Mouse (Mus musculus): ENCODE data around the gene Ttll4. TPM values are rescaled to one million over a fixed set of nuclear protein-coding genes. Genes with fewer than 3 reads are reported as not detected.

The Ttll4 gene
- polyA plus RNA-seq, 1 experiment from 2014 or later, result 16.1 TPM

- 89% methylated on average over 1 of the region's 1 CpGs for WGBS
- peaks cover 40% of the 10 kb centered on the region for H3K36me3 ChIP-seq
Observed at GRCm38 (mm10) chr1:74677843-74678242, 16.3 kb downstream of the Ttll4 start.

GRCm38 (mm10) chr1:74687131-74687530 lies 25.6 kb downstream of the Ttll4 start:
- WGBS, result 86% methylated on average over 7 of the region's 7 CpGs
- Histone ChIP-seq H3K4me3 (no peak overlapping the region), H3K4me1 (no peaks in the 10 kb centered on the region), H3K9ac (replicated peaks) (no peak overlapping the region), H3K27ac (replicated peaks) (no peak overlapping the region), H3K4me2 (replicated peaks) (no peak overlapping the region), H3K9me3 (no peaks in the 10 kb centered on the region), H3K27me3 (no peaks in the 10 kb centered on the region), H3K36me3 (peaks cover 76% of the 10 kb centered on the region)
- no peak for ATAC-seq (replicated peaks)

More at GRCm38 (mm10) chr1:74677843-74678242, 16.3 kb downstream of the Ttll4 start:
- Histone ChIP-seq H3K4me1 (no peaks in the 10 kb centered on the region), H3K4me2 (replicated peaks) (no peak overlapping the region), H3K27me3 (no peaks in the 10 kb centered on the region), H3K27ac (replicated peaks) (no peak overlapping the region), H3K9ac (replicated peaks) (no peak overlapping the region), H3K4me3 (no peak overlapping the region), H3K9me3 (no peaks in the 10 kb centered on the region)
- no peak for ATAC-seq (replicated peaks)

- Histone ChIP-seq H3K4me2 (replicated peaks) (no peak overlapping the region), H3K27me3 (no peaks in the 10 kb centered on the region)
- WGBS, result 86% methylated on average over 8 of the region's 8 CpGs
Observed at GRCm38 (mm10) chr1:74693891-74694583, 32.5 kb downstream of the Ttll4 start.

GRCm38 (mm10) chr1:74695836-74696235 lies 34.3 kb downstream of the Ttll4 start:
- WGBS, result 98% methylated on average over 4 of the region's 4 CpGs
- Histone ChIP-seq H3K36me3 (peaks cover 61% of the 10 kb centered on the region), H3K4me3 (no peak overlapping the region), H3K4me1 (no peaks in the 10 kb centered on the region), H3K4me2 (replicated peaks) (no peak overlapping the region), H3K27ac (replicated peaks) (no peak overlapping the region), H3K9ac (replicated peaks) (no peak overlapping the region), H3K27me3 (no peaks in the 10 kb centered on the region), H3K9me3 (no peaks in the 10 kb centered on the region)
- no peak for ATAC-seq (replicated peaks)

More at GRCm38 (mm10) chr1:74693891-74694583, 32.5 kb downstream of the Ttll4 start:
- H3K4me1 ChIP-seq, result no peaks in the 10 kb centered on the region
- no peaks in the 10 kb centered on the region for H3K9me3 ChIP-seq
- H3K27ac ChIP-seq (replicated peaks), result no peak overlapping the region
- no peak overlapping the region for H3K9ac ChIP-seq (replicated peaks)
- H3K36me3 ChIP-seq, result peaks cover 74% of the 10 kb centered on the region
- no peak for ATAC-seq (replicated peaks)
- no peak overlapping the region for H3K4me3 ChIP-seq

GRCm38 (mm10) chr1:74697416-74697815 lies 35.9 kb downstream of the Ttll4 start:
- Histone ChIP-seq H3K4me2 (replicated peaks) (no peak overlapping the region), H3K9me3 (no peaks in the 10 kb centered on the region), H3K4me3 (no peak overlapping the region), H3K36me3 (peaks cover 53% of the 10 kb centered on the region), H3K27me3 (no peaks in the 10 kb centered on the region), H3K27ac (replicated peaks) (no peak overlapping the region), H3K9ac (replicated peaks) (no peak overlapping the region), H3K4me1 (no peaks in the 10 kb centered on the region)
- WGBS, result over 99% methylated on average over 6 of the region's 6 CpGs
- ATAC-seq (replicated peaks), result no peak

GRCm38 (mm10) chr1:74698353-74698752 lies 36.8 kb downstream of the Ttll4 start:
- H3K4me1 ChIP-seq, result no peaks in the 10 kb centered on the region
- ATAC-seq (replicated peaks), result no peak
- H3K4me2 ChIP-seq (replicated peaks), result no peak overlapping the region
- no peak overlapping the region for H3K9ac ChIP-seq (replicated peaks)
- no peak overlapping the region for H3K27ac ChIP-seq (replicated peaks)
- no peak overlapping the region for H3K4me3 ChIP-seq
- H3K27me3 ChIP-seq, result no peaks in the 10 kb centered on the region
- peaks cover 50% of the 10 kb centered on the region for H3K36me3 ChIP-seq
- 100% methylated on average over 1 of the region's 1 CpGs for WGBS
- no peaks in the 10 kb centered on the region for H3K9me3 ChIP-seq

- 92% methylated on average over 1 of the region's 1 CpGs for WGBS
- H3K9me3 ChIP-seq, result no peaks in the 10 kb centered on the region
- no peak overlapping the region for H3K27ac ChIP-seq (replicated peaks)
- no peak overlapping the region for H3K9ac ChIP-seq (replicated peaks)
- H3K27me3 ChIP-seq, result no peaks in the 10 kb centered on the region
- no peaks in the 10 kb centered on the region for H3K4me1 ChIP-seq
- peaks cover 50% of the 10 kb centered on the region for H3K36me3 ChIP-seq
- no peak for ATAC-seq (replicated peaks)
- no peak overlapping the region for H3K4me2 ChIP-seq (replicated peaks)
- H3K4me3 ChIP-seq, result no peak overlapping the region
Observed at GRCm38 (mm10) chr1:74698791-74699190, 37.2 kb downstream of the Ttll4 start.

GRCm38 (mm10) chr1:74702142-74702553 lies 40.6 kb downstream of the Ttll4 start:
- no peak overlapping the region for H3K4me3 ChIP-seq
- WGBS, result 93% methylated on average over 6 of the region's 6 CpGs
- ATAC-seq (replicated peaks), result no peak

GRCm38 (mm10) chr1:74704156-74704555 lies 42.6 kb downstream of the Ttll4 start:
- H3K4me3 ChIP-seq, result no peak overlapping the region
- 80% methylated on average over 3 of the region's 3 CpGs for WGBS
- no peaks in the 10 kb centered on the region for H3K9me3 ChIP-seq
- no peaks in the 10 kb centered on the region for H3K4me1 ChIP-seq
- H3K4me2 ChIP-seq (replicated peaks), result no peak overlapping the region
- no peaks in the 10 kb centered on the region for H3K27me3 ChIP-seq
- H3K27ac ChIP-seq (replicated peaks), result no peak overlapping the region
- no peak overlapping the region for H3K9ac ChIP-seq (replicated peaks)
- 0 out of 2 replicates have a peak, but pooled peaks cover 11% of the 10 kb centered on the region for H3K36me3 ChIP-seq
- no peak for ATAC-seq (replicated peaks)

More at GRCm38 (mm10) chr1:74702142-74702553, 40.6 kb downstream of the Ttll4 start:
- H3K27ac ChIP-seq (replicated peaks), result no peak overlapping the region
- no peak overlapping the region for H3K9ac ChIP-seq (replicated peaks)
- no peak overlapping the region for H3K4me2 ChIP-seq (replicated peaks)
- no peaks in the 10 kb centered on the region for H3K27me3 ChIP-seq
- H3K4me1 ChIP-seq, result no peaks in the 10 kb centered on the region
- H3K9me3 ChIP-seq, result no peaks in the 10 kb centered on the region
- peaks cover 29% of the 10 kb centered on the region for H3K36me3 ChIP-seq

- ATAC-seq (replicated peaks), result no peak
- Histone ChIP-seq H3K4me3 (no peak overlapping the region), H3K27me3 (no peaks in the 10 kb centered on the region), H3K4me1 (no peaks in the 10 kb centered on the region), H3K27ac (replicated peaks) (no peak overlapping the region), H3K9ac (replicated peaks) (no peak overlapping the region), H3K36me3 (0 out of 2 replicates have a peak, but pooled peaks cover 6% of the 10 kb centered on the region), H3K9me3 (no peaks in the 10 kb centered on the region), H3K4me2 (replicated peaks) (no peak overlapping the region)
- WGBS, result 82% methylated on average over 5 of the region's 5 CpGs
Observed at GRCm38 (mm10) chr1:74705016-74705415, 43.5 kb downstream of the Ttll4 start.

GRCm38 (mm10) chr1:74709566-74709965 lies 48.0 kb downstream of the Ttll4 start:
- no peak for ATAC-seq (replicated peaks)
- no peak overlapping the region for H3K27ac ChIP-seq (replicated peaks)

GRCm38 (mm10) chr1:74712046-74712445 lies 50.5 kb downstream of the Ttll4 start:
- Histone ChIP-seq H3K9me3 (no peaks in the 10 kb centered on the region), H3K4me2 (replicated peaks) (no peak overlapping the region), H3K36me3 (no peaks in the 10 kb centered on the region), H3K27ac (replicated peaks) (no peak overlapping the region), H3K4me3 (no peak overlapping the region), H3K27me3 (peaks cover 18% of the 10 kb centered on the region; the same call in 1 of the 2 replicates), H3K4me1 (peaks cover 12% of the 10 kb centered on the region), H3K9ac (replicated peaks) (no peak overlapping the region)
- no peak for ATAC-seq (replicated peaks)
- WGBS, result 79% methylated on average over 4 of the region's 4 CpGs

More at GRCm38 (mm10) chr1:74709566-74709965, 48.0 kb downstream of the Ttll4 start:
- Histone ChIP-seq H3K4me2 (replicated peaks) (no peak overlapping the region), H3K9ac (replicated peaks) (no peak overlapping the region), H3K36me3 (no peaks in the 10 kb centered on the region), H3K27me3 (peaks cover 18% of the 10 kb centered on the region; the same call in 1 of the 2 replicates), H3K4me3 (no peak overlapping the region), H3K9me3 (no peaks in the 10 kb centered on the region), H3K4me1 (peaks cover 12% of the 10 kb centered on the region)
- WGBS, result 36% methylated on average over 6 of the region's 6 CpGs
